Mouse (Mus musculus) E14TG2a.4 (cell line): ENCODE results near the gene Rhbdd2.

Source experiments
- CTCF ChIP-seq: conservative IDR thresholded peaks from 2 replicates; pipeline ENCODE4 v1.5.1; 2014; ENCODE audit warnings: low read length
- NANOG ChIP-seq: IDR thresholded peaks from 2 replicates; pipeline ENCODE4 v1.6.1; 2014; ENCODE audit warnings: borderline replicate concordance, low read length, mixed read lengths
- POU5F1 ChIP-seq: IDR thresholded peaks from 2 replicates; pipeline ENCODE4 v1.6.1; 2014; ENCODE audit warnings: low read length, borderline replicate concordance

DNA sequence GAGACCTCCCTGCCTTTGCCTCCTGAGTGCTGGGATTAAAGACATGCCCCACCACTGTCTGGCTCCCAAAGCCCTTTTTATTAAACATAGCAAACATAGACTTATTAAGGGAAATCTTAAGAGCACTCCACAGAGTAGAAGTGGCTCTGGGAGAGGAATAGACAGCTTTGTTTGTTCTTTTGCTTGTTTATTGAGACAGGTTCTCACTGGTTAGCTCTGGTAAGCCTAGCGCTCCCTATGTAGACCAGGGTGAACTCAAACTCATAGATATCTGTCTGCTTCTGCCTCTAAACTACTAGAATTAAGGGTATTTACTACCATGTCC is 16.9 kb downstream of the Rhbdd2 start:
- TF ChIP-seq CTCF (no peak), NANOG (no peak), POU5F1 (no peak)
